Mouse (Mus musculus) CD8-positive naive resting alpha-beta T cell, adult 57 days (primary cell): ENCODE results near the gene Olfr539. TPM values are rescaled to one million over a fixed set of nuclear protein-coding genes. Genes with fewer than 3 reads are reported as not detected.

ENCODE experiments used
- total RNA-seq: library from RNA; stranded (reverse); gene quantifications from one replicate; pipeline ENCODE4 v1.2.4, GENCODE M21; 2023

Gene Olfr539
- not detected for total RNA-seq

DNA sequence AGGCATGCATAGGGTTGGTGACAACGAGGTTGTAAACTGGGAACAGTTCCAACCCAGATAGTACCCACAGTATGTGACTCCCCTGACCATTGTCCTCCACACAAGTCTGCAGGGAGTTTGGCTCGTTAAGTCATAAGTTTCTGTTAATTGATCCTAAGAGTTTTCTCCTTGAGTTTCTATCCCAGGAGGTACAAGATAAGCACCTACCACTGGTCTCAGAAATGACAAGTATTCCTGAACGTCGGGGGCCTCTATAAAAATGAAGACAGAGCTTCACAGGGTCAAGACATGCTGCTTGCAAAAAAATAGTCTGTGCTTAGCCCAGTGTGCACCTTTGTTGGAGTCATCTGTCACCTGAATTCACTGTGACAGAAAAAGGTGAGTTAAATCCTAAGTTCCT lies at the start of gene Olfr539:
TSS of gene Olfr539 (plus strand) at position 301 of the 400 bp plus-strand sequence.

DNA sequence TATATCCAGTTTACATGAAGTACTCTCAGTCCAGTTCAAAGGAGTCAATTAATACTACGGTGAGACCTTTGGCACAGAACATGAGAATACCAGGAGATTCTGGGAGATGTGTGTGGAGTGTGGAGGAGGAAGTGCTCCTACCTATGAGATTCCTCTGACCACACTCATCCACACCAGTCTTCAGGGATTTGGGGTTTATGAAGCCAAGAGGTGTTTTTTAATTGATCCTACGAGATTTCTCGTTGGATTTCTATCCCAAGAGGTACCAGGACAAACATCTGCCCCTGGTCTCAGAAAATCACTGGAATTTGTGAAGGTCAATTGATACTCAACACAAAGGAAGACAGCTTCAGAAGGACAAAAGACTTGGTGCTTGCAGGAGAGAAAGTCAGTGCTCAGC lies 31.1 kb upstream of the Olfr539 start, which contains the start of gene Olfr61:
TSS of gene Olfr61 (plus strand) at position 301 of the 400 bp plus-strand sequence.

DNA sequence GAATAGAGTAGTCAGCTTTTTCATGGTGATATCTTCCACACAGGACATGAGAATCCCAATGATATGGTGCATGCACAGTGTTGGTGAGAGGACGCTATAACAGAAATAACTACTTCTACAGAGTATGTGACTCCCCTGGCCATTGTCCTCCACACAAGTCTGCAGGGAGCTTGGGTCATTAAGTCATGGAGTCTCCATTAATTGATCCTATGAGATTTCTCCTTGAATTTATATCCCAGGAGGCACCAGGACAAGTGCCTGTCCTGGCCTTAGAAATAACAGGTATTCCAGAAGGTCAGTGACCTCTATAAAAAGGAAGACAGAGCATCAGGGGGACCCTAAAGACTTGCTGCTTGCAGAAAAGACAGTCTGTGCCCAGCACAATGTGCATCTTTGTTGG lies 13.6 kb upstream of the Olfr539 start, which contains the start of gene Olfr53:
TSS of gene Olfr53 (plus strand) at position 301 of the 400 bp plus-strand sequence.

DNA sequence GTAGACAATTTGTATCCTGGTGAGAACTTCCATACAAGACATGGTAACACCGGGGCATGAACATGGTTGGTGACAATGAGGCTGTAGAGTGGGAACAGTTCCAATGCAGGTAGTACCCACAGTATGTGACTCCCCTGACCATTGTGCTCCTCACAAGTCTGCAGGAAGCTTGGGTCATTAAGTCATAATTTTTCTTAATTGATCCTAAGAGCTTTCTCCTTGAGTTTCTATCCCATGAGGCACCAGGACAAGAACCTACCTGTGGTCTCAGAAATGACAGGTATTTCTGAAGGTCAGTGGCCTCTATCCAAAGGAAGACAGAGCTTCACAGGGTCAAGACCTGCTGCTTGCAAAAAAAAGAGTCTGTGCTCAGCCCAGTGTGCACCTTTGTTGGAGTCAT lies 21.9 kb downstream of the Olfr539 start, which contains the start of gene Olfr45:
TSS of gene Olfr45 (plus strand) at position 301 of the 400 bp plus-strand sequence.

DNA sequence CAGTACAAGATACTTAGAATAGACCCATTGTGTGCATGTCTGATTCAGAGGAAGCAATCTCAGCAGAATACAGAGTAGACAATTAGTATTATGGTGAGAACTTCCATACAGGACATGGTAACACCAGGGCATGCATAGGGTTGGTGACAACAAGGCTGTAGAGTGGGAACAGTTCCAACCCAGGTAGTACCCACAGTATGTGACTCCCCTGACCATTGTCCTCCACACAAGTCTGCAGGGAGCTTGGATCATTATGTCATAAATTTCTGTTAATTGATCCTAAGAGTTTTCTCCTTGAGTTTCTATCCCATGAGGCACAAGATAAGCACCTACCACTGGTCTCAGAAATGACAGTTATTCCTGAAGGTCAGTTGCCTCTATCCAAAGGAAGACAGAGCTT lies 37.2 kb downstream of the Olfr539 start, which contains the start of gene Olfr541:
TSS of gene Olfr541 (plus strand) at position 301 of the 400 bp plus-strand sequence.

Other genes starting within 250 kb of the Olfr539 start
- gene Olfr532, start 238.3 kb upstream of the Olfr539 start, total RNA-seq: not detected
- not detected for gene Olfr533, start 196.6 kb upstream of the Olfr539 start, total RNA-seq
- gene Olfr535, start 175.7 kb upstream of the Olfr539 start, total RNA-seq: not detected
- not detected for gene Olfr536, start 152.5 kb upstream of the Olfr539 start, total RNA-seq
- not detected for gene Olfr538, start 92.0 kb upstream of the Olfr539 start, total RNA-seq
- not detected for gene Olfr46, start 58.7 kb upstream of the Olfr539 start, total RNA-seq
- gene Olfr61, start 31.0 kb upstream of the Olfr539 start, total RNA-seq: not detected
- gene Olfr53, start 13.5 kb upstream of the Olfr539 start, total RNA-seq: not detected
- not detected for gene Olfr45, start 22.0 kb downstream of the Olfr539 start, total RNA-seq
- gene Olfr541, start 37.3 kb downstream of the Olfr539 start, total RNA-seq: not detected
- gene Cyp2e1, start 103.8 kb downstream of the Olfr539 start, total RNA-seq: not detected
- gene Syce1, start 127.9 kb downstream of the Olfr539 start, total RNA-seq: not detected
- gene Zfp941, start 162.2 kb downstream of the Olfr539 start, total RNA-seq: not detected
- gene Urah, start 175.1 kb downstream of the Olfr539 start, total RNA-seq: not detected
- not detected for gene Scgb1c1, start 185.6 kb downstream of the Olfr539 start, total RNA-seq
- not detected for gene Odf3, start 187.9 kb downstream of the Olfr539 start, total RNA-seq
- gene Gm45785, start 196.4 kb downstream of the Olfr539 start, total RNA-seq: not detected
- 108 TPM for gene Ric8a, start 197.0 kb downstream of the Olfr539 start, total RNA-seq
- 31.9 TPM for gene Bet1l, start 197.6 kb downstream of the Olfr539 start, total RNA-seq
- 77.9 TPM for gene Psmd13, start 222.0 kb downstream of the Olfr539 start, total RNA-seq
- gene Sirt3, start 222.4 kb downstream of the Olfr539 start, total RNA-seq: 8.5 TPM
- gene Cox8b, start 240.5 kb downstream of the Olfr539 start, total RNA-seq: not detected